Mouse (Mus musculus) hindbrain, embryonic 13.5 days (tissue): ENCODE measurements around the gene Igf1r. TPM values are rescaled to one million over a fixed set of nuclear protein-coding genes. Genes with fewer than 3 reads are reported as not detected.

Experiments used
- ATAC-seq: fragments of 200-750 bp; cut with Nextera tagmentation; 2 replicates; pipeline ENCODE4 v1.8.0; 2017; ENCODE audit warnings: moderate TSS enrichment; ENCODE audit not compliant: low FRiP score
- H3K27ac ChIP-seq: fragments of 300-500 bp; sonication (generic); 2 replicates; pipeline ENCODE4 v1.5.1; 2015; ENCODE audit warnings: inconsistent platforms, mild to moderate bottlenecking, moderate library complexity
- H3K27me3 ChIP-seq: fragments of 300-500 bp; sonication (generic); 2 replicates; pipeline ENCODE4 v1.6.1; 2015; ENCODE audit warnings: mild to moderate bottlenecking, inconsistent platforms
- H3K36me3 ChIP-seq: fragments of 300-500 bp; sonication (generic); 2 replicates; pipeline ENCODE4 v1.6.1; 2015; ENCODE audit warnings: mild to moderate bottlenecking, inconsistent platforms
- H3K4me1 ChIP-seq: fragments of 300-500 bp; sonication (generic); replicated peaks from 2 replicates; pipeline ENCODE4 v1.6.1; 2015; ENCODE audit warnings: inconsistent platforms
- H3K4me2 ChIP-seq: fragments of 300-500 bp; sonication (generic); 2 replicates; pipeline ENCODE4 v1.6.1; 2015; ENCODE audit warnings: inconsistent platforms, mild to moderate bottlenecking, moderate library complexity
- H3K4me3 ChIP-seq: fragments of 300-500 bp; sonication (generic); 2 replicates; pipeline ENCODE4 v1.5.1; 2015; ENCODE audit warnings: mild to moderate bottlenecking, inconsistent platforms
- H3K9ac ChIP-seq: fragments of 300-500 bp; sonication (generic); 2 replicates; pipeline ENCODE4 v1.6.1; 2015; ENCODE audit warnings: mild to moderate bottlenecking, inconsistent platforms
- H3K9me3 ChIP-seq: fragments of 300-500 bp; sonication (generic); 2 replicates; pipeline ENCODE4 v1.6.1; 2016; ENCODE audit warnings: inconsistent platforms
- WGBS: fragments of 180-500 bp; shearing (Covaris S2); methylation state at CpG from one replicate; pipeline ENCODE4 v1.1.7; 2015; 5-methylcytosine and 5-hydroxymethylcytosine counted together
- polyA plus RNA-seq: library from polyadenylated mRNA; unstranded; fragments of >200 nt; fragmentation: Nextera tagmentation; extraction: Ambion mirVana; gene quantifications from 2 replicates; pipeline ENCODE4 v1.2.1, GENCODE M21; 2015

Igf1r gene
- polyA plus RNA-seq, 1 experiment from 2014 or later, result 26.8 TPM

DNA sequence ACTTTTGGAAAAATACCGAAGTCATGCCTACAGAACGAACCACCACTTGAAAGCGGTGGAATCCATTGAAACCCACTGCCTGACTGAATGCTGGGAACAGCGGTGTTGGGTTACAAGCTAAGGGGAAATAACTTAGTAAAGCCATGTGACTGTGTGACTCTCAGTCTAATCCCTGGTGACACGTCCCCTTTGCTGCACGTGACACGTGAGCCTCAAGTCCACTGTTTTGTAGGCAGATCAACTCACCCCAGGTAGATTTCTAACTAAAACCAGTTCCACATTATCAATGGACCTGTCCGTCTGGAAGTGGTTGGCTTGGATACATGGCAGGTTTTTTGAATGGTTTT is 120.8 kb downstream of the Igf1r start:
- no peaks in the 10 kb centered on the region for H3K27me3 ChIP-seq
- H3K9ac ChIP-seq, result no peak overlapping the region
- 51% methylated on average over 8 of the region's 8 CpGs for WGBS
- H3K4me3 ChIP-seq, result no peak overlapping the region
- ATAC-seq, result no peak
- H3K4me1 ChIP-seq, result peaks cover 61% of the 10 kb centered on the region
- no peak overlapping the region for H3K4me2 ChIP-seq
- no peak overlapping the region for H3K27ac ChIP-seq
- no peaks in the 10 kb centered on the region for H3K9me3 ChIP-seq
- no peaks in the 10 kb centered on the region for H3K36me3 ChIP-seq

DNA sequence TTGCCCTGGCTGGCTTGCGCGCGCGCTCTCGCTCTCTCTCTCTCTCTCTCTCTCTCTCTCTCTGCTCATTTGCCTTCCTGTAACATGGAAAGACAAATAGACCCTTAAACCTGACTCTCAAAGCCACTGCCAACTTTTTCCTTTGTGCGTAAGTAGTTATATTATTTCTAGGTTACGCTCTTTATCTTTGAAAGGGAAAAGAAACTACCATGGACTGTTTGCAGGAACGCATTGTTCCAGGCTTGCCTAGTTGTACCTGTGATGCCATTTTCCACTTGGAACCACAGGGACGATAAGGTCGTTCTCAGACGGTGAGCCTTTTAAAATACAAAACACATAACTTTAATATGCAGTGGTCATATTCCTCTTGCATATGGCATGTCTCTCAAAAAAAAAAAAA is 122.1 kb downstream of the Igf1r start:
- Histone ChIP-seq H3K27me3 (no peaks in the 10 kb centered on the region), H3K36me3 (no peaks in the 10 kb centered on the region), H3K4me2 (no peak overlapping the region), H3K27ac (no peak overlapping the region), H3K9me3 (no peaks in the 10 kb centered on the region), H3K4me1 (peaks cover 60% of the 10 kb centered on the region), H3K9ac (no peak overlapping the region), H3K4me3 (no peak overlapping the region)
- 88% methylated on average over 11 of the region's 11 CpGs for WGBS
- no peak for ATAC-seq

DNA sequence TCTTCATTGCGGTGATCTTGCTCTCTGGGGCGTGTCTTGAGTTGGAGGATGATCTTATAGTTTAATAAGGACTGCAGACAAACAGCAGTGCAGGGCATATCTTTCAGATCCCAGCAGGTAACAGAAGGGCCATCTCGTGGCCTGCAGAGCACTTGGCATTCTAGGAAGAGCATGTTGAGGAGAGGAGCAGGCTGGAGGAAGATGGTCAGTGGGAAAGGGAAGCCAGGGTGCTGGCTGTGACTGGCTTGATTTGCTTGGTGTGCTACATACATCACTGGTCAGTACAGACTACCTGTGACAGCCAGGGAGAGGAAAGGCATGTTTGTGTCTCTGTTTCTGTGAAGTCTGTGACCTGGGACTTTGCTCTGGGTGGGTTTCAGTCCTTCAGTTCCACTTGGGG is 122.8 kb downstream of the Igf1r start:
- H3K27me3 ChIP-seq, result no peaks in the 10 kb centered on the region
- H3K36me3 ChIP-seq, result no peaks in the 10 kb centered on the region
- H3K9ac ChIP-seq, result no peak overlapping the region
- no peak overlapping the region for H3K4me3 ChIP-seq
- H3K27ac ChIP-seq, result no peak overlapping the region
- 85% methylated on average over 3 of the region's 3 CpGs for whole genome bisulfite sequencing
- no peaks in the 10 kb centered on the region for H3K9me3 ChIP-seq
- no peak overlapping the region for H3K4me2 ChIP-seq
- no peak for ATAC-seq
- peaks cover 57% of the 10 kb centered on the region for H3K4me1 ChIP-seq

DNA sequence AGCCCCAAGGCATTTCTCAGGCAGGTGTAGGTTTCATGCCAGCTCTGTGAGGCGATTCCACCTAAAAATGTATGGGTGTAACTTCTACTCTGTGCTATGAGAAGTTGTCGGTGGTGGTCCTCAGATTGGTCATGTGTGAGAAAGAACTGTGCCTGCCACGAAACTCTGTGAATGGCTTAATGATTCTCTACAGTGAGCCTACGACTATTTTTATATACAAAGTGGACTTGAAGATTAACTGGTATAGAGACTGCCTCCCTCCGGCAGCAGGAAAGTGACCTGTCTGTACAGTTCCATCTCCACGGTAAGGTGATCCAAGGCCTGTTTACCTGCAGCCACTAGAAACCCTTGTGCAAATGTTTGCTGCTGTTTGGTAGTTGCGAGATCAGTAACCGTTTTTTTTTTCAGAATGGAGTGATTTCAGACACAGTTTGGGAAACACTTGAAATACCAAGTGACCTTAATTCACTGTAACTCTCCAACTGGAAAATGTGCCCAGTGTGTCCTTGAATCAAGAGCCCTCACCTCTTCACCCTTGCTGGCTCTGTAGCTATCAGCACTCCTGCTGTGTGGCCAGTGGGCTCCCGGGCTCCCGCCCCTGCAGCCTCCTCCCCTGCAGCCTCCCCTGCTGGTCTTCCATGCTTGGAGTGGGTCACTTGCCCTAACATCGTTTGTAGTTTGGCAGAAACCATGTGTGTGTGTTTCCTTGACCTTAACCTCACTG is 127.7 kb downstream of the Igf1r start:
- H3K9ac ChIP-seq, result no peak overlapping the region
- H3K4me3 ChIP-seq, result no peak overlapping the region
- no peaks in the 10 kb centered on the region for H3K36me3 ChIP-seq
- no peak overlapping the region for H3K27ac ChIP-seq
- H3K9me3 ChIP-seq, result no peaks in the 10 kb centered on the region
- peaks cover 53% of the 10 kb centered on the region for H3K4me1 ChIP-seq
- no peaks in the 10 kb centered on the region for H3K27me3 ChIP-seq
- ATAC-seq, result no peak
- 43% methylated on average over 11 of the region's 11 CpGs for WGBS
- no peak overlapping the region for H3K4me2 ChIP-seq

DNA sequence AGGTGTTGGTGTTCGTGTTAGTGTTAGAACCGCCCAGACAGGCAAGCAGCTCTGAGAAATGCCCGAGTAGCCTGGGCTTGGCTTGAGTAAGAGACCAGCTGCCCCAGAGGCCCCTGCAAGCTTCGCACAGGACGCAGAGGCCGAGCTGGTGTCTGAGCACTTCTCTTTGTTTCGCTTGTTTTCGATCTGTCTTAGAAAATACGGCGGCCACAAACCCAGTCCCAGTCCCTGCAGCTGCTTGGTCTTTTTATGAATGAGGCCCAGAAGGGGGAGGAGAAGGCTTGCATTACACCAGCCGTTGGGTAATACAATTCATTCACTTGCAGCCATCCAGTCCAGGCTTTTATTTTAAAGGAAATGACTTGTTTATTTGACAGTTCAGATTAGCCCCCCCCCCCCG is 132.7 kb downstream of the Igf1r start:
- Histone ChIP-seq H3K4me1 (peaks cover 78% of the 10 kb centered on the region), H3K4me2 (peak overlapping the region; percentile 28)

DNA sequence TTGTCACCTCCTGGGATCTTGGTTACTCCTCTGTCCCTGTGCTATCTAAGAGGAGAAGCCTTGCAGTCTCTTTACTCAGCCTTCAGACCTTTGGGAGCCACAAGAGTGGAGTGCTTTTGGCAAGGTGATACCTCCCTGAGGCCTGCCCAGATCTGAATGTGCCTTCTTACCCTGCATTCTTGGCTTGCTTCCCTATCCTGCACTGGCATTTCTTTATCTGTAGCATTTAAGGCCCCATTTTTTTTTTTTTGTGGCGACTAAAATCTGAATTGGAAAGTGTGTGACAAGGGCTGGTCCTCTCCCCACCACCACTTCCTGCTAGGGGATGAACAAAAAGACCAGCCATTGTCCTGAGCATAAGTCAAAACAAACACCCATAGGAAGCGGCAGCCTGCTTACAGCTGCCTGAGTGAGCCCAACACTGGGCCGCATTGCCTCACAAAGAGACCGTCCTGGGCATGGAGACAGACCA is 133.3 kb downstream of the Igf1r start:
- no peak overlapping the region for H3K4me3 ChIP-seq
- H3K9me3 ChIP-seq, result no peaks in the 10 kb centered on the region
- peaks cover 75% of the 10 kb centered on the region for H3K4me1 ChIP-seq
- peak; percentile 41; the same call in 1 of the 2 replicates for ATAC-seq
- peak overlapping the region; percentile 15; the same call in 1 of the 2 replicates for H3K4me2 ChIP-seq
- H3K9ac ChIP-seq, result peak overlapping the region; percentile 3; the same call in 1 of the 2 replicates
- no peaks in the 10 kb centered on the region for H3K36me3 ChIP-seq
- 14% methylated on average over 4 of the region's 4 CpGs for WGBS
- no peaks in the 10 kb centered on the region for H3K27me3 ChIP-seq
- H3K27ac ChIP-seq, result peak overlapping the region; percentile 91

More for the DNA sequence above, 132.7 kb downstream of the Igf1r start:
- no peaks in the 10 kb centered on the region for H3K27me3 ChIP-seq
- H3K9me3 ChIP-seq, result no peaks in the 10 kb centered on the region
- 1% methylated on average over 12 of the region's 12 CpGs for WGBS
- no peak overlapping the region for H3K4me3 ChIP-seq
- H3K27ac ChIP-seq, result peak overlapping the region; percentile 91
- no peaks in the 10 kb centered on the region for H3K36me3 ChIP-seq
- H3K9ac ChIP-seq, result peak overlapping the region; percentile 51; the same call in 1 of the 2 replicates
- ATAC-seq, result peak; percentile 86

DNA sequence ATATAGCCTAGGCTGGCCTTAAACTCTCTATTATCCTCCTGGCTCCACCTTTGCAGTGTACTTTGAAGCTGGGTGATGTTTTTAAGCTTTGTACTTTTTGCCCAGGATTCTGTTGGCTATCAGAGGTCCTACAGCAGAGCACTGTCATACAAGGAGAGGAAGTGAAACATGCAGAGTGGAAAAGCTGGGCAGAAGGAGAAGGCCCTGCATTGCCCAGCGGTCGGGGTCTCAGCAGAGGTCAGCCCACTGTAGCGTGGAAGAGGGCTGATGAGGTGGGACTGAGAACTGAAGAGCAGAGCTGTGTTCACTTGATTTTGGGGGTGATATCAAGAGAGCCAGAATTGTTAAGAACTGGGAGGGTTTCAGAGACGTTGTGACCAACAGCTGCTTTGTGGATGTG is 134.9 kb downstream of the Igf1r start:
- H3K9me3 ChIP-seq, result no peaks in the 10 kb centered on the region
- 60% methylated on average over 4 of the region's 4 CpGs for WGBS
- H3K4me3 ChIP-seq, result no peak overlapping the region
- no peak overlapping the region for H3K27ac ChIP-seq
- no peak overlapping the region for H3K4me2 ChIP-seq
- H3K4me1 ChIP-seq, result peaks cover 77% of the 10 kb centered on the region
- H3K36me3 ChIP-seq, result no peaks in the 10 kb centered on the region
- no peak for ATAC-seq
- H3K27me3 ChIP-seq, result no peaks in the 10 kb centered on the region
- no peak overlapping the region for H3K9ac ChIP-seq

DNA sequence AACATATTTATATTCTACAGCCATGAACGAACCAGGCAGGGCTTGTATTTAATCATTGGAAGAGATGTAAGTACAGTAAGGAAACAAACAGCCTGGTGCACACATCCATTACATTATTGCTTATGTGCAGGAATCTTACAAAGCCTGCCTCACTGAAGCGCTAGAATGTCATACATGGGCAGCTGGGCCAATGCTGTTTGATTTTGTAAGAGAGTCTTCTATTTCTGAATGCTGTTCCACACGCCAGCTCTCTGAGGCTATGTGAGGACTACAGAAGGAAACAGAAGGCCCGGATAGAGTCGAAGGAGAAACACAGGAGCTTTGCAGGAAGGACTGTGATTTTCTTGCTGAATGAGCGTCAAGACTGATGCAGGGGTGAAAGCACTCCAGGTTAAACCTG is 136.2 kb downstream of the Igf1r start:
- H3K27me3 ChIP-seq, result no peaks in the 10 kb centered on the region
- peak overlapping the region; percentile 67 for H3K27ac ChIP-seq
- WGBS, result 80% methylated on average over 6 of the region's 6 CpGs
- H3K4me2 ChIP-seq, result no peak overlapping the region
- peaks cover 75% of the 10 kb centered on the region for H3K4me1 ChIP-seq
- no peak overlapping the region for H3K9ac ChIP-seq
- H3K4me3 ChIP-seq, result no peak overlapping the region
- no peaks in the 10 kb centered on the region for H3K9me3 ChIP-seq
- ATAC-seq, result no peak
- no peaks in the 10 kb centered on the region for H3K36me3 ChIP-seq

DNA sequence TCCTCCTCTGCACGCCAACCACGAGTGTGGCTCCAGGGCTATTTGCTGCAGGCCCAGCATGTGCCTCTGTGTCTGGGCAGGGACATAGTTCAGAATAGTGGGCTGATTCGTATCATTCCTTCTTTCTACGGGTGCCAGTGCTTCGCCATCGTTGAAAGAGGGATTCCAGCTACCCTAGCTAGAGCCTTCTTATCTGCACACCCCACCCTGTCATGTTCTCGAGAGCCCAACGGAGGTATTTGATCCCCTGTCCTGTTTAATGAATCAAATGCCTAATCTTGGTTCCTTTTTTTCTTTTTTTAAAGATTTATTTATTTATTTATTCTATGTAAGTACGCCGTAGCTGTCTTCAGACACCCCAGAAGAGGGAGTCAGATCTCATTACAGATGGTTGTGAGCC is 137.1 kb downstream of the Igf1r start:
- H3K4me2 ChIP-seq, result no peak overlapping the region
- H3K9ac ChIP-seq, result no peak overlapping the region
- no peaks in the 10 kb centered on the region for H3K27me3 ChIP-seq
- H3K9me3 ChIP-seq, result no peaks in the 10 kb centered on the region
- H3K4me3 ChIP-seq, result no peak overlapping the region
- ATAC-seq, result no peak
- peaks cover 73% of the 10 kb centered on the region for H3K4me1 ChIP-seq
- WGBS, result 93% methylated on average over 10 of the region's 10 CpGs
- no peak overlapping the region for H3K27ac ChIP-seq
- H3K36me3 ChIP-seq, result no peaks in the 10 kb centered on the region

DNA sequence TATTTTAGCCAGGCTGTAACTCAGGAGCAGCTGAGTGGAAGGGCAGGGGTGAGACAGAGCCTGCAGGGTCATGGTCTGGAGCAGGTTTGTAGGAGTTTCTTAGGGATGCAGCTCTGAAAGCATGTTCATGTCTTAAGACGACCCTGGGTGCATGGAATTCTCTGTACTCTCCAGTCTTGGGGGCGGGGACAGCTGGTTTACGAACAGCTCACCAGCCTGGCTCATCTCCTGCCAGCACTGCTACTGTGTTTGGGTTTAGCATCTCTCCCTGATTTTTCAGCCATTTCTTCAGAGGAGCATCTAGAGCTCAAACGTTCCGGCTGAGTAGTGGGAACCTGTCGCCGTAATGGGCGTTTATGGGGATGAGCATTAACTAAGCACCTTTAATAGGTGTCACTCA is 137.9 kb downstream of the Igf1r start:
- Histone ChIP-seq H3K4me2 (no peak overlapping the region), H3K4me3 (no peak overlapping the region), H3K9me3 (no peaks in the 10 kb centered on the region), H3K4me1 (peaks cover 68% of the 10 kb centered on the region), H3K27ac (no peak overlapping the region), H3K36me3 (no peaks in the 10 kb centered on the region), H3K27me3 (no peaks in the 10 kb centered on the region), H3K9ac (no peak overlapping the region)
- ATAC-seq, result no peak
- WGBS, result 81% methylated on average over 8 of the region's 8 CpGs

DNA sequence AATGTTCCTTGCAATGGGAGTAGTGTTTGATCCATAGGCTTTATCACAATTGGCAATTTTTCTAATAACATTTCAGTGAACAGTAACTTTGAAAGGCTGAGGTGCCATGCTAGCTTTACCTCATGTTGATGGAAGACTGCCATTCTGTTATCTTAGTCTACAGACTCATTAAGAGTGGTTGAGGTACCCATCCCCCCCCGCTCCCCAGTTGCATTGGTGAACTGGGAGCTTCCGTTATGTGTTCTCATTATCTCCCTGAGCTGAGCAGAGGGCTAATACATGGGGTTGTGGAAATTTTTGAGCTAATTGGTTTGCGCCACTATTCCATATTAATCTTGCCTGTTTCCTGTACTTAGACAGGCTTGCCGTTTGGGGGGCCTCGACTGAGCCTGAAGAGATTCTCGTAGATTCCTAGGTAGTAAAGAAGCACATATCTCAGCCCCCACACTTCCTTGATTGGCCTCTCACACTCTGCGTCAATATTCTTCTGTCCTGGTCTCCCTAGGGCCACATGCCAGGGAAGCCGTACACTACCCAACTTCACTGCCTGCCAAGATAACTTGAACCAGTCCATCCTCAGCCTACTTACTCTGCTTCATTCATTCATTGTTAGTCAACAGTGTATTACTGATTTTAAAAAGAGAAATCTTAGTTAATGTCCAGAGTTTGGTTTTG is 139.8 kb downstream of the Igf1r start:
- 76% methylated on average over 8 of the region's 8 CpGs for WGBS

DNA sequence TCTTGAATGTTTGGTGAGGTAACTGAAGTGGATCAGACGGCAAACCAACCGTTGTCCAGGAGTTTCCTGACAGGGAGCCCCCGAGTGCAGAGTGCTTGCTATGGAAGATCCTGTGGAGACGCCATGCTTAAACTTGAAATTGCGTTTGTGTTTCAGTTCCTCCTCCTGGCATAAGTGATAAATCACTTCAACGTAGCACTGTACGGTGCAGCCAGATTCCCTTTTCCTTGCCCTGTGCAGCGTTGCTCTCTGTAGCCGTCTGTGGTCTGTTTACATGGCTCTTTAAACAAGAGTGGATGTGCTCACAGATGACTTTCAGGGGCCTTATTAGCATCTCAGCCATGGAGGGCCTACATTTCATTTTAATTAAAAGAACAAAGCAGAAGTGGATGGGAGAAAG is 141.2 kb downstream of the Igf1r start:
- no peaks in the 10 kb centered on the region for H3K9me3 ChIP-seq
- H3K27ac ChIP-seq, result peak overlapping the region; percentile 63; the same call in 1 of the 2 replicates
- peaks cover 48% of the 10 kb centered on the region for H3K4me1 ChIP-seq
- no peak overlapping the region for H3K9ac ChIP-seq
- H3K4me2 ChIP-seq, result no peak overlapping the region
- H3K27me3 ChIP-seq, result no peaks in the 10 kb centered on the region
- no peak overlapping the region for H3K4me3 ChIP-seq
- WGBS, result 59% methylated on average over 9 of the region's 9 CpGs
- ATAC-seq, result no peak
- H3K36me3 ChIP-seq, result no peaks in the 10 kb centered on the region

More for the DNA sequence above, 139.8 kb downstream of the Igf1r start:
- peaks cover 59% of the 10 kb centered on the region for H3K4me1 ChIP-seq
- no peaks in the 10 kb centered on the region for H3K9me3 ChIP-seq
- no peak overlapping the region for H3K9ac ChIP-seq
- no peak overlapping the region for H3K4me3 ChIP-seq
- H3K27ac ChIP-seq, result no peak overlapping the region
- H3K36me3 ChIP-seq, result no peaks in the 10 kb centered on the region
- H3K27me3 ChIP-seq, result no peaks in the 10 kb centered on the region
- no peak overlapping the region for H3K4me2 ChIP-seq
- ATAC-seq, result no peak

DNA sequence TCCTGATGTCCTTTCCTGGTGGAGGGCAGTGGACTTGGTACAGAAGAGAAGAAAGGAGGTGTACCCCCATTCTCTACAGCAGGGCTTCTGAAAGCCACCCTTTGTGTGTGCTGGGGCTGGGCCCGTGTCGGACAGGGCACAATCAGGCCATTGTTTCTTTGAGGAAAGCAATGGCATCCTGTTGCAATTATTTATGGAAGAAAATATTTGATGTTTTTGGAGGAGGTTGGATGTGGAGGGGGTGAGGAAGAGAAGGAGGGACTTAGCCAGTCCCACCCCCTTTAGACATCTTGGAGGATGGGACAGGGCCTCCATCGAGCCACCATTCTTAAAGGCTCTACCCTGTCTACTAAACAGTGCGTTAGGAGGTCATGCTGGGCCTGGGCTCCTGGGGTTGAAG is 142.9 kb downstream of the Igf1r start:
- ATAC-seq, result no peak
- no peak overlapping the region for H3K4me3 ChIP-seq

More for the DNA sequence above, 142.9 kb downstream of the Igf1r start:
- H3K27me3 ChIP-seq, result no peaks in the 10 kb centered on the region
- no peak overlapping the region for H3K9ac ChIP-seq
- WGBS, result 51% methylated on average over 4 of the region's 4 CpGs
- H3K4me2 ChIP-seq, result no peak overlapping the region
- H3K27ac ChIP-seq, result no peak overlapping the region
- H3K9me3 ChIP-seq, result no peaks in the 10 kb centered on the region
- peaks cover 36% of the 10 kb centered on the region for H3K4me1 ChIP-seq
- no peaks in the 10 kb centered on the region for H3K36me3 ChIP-seq
